Mouse (Mus musculus) adrenal gland, adult (tissue): ENCODE results near the gene Kars.

Experiments used
- DNase-seq, 2 experiments: peaks; one replicate each; pipeline ENCODE4 v3.0.0; 2022 to 2023; ENCODE audit warnings: low spot score in 1 of 2; ENCODE audit not compliant: inconsistent age in 2 of 2

Gene Kars

DNA sequence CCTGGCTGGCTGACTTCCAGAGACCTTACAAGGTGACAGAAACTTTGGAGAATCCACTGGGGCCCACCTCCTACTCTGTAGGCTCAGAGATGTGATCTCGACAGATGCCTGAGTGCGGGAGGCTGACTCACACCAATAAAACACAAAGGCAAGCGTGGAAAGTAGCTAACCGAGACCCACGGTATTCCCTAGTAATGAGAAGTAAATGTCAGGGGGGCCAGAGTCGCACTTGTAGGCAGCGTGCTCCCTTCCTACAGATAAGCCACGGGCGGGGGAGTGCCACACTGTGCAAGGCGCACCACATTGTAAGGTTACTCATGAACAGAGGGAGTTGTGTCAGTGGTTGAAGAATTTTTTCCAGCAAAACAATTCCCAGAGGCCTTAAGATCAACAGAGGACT lies 26.6 kb downstream of the Kars start:
- no peak for DNase-seq

DNA sequence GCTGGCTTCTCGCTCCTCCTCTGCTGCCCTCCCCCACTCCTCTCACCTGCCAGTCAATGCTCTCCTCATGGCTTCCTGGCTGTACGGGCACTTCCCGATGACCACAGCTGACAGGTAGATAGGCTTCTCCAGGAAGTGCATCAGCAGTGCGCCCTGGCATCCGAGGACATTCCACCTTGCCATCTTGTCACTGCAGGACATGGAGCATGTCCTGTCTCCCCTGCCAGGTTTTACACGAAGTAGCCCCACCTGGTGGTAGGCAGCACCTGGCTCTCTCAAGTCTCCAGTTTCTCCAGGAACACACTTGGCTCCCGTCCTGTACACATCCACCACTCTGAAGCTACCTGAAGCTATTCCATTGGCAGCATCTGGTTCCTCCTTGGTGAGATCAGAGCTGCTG lies 29.0 kb downstream of the Kars start:
- no peak for DNase-seq

DNA sequence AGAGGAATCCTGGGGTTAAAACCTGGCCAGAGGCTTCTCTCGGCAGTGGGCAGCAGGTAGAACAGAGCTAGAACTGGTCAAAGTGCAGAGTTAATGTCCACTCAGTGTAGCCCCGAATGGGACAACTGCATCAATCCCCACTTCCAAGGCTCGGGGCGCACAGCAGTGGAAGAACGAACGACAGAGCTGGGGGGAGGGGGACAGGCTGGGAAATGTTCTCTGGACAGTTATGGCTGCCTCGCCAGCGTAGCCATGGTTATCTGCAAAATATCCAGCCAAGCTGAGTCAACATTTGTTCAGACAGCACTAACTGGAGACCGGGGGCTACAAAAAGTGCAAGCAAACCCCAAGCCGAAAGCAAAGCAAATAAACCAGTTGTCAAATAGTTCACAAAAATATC lies 33.0 kb downstream of the Kars start:
- no peak for DNase-seq

DNA sequence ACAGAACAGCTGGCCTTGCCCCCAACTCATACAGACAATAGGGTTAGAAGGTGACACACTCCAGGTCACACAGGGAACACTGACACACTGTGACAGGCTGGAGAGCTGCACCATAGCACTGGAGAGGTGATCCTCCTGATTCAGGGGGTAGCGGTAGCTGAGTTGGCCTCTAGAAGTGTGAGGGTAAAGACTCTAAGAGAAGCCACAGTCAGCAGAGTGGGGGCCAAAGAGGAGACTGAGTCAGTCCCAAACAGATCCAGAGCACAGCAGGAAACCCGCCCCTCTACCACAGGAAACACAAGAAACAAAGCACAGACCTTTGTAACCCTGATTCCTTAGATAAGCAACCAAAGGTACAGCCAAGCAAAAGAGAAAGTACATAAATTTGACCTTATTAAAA lies 34.8 kb downstream of the Kars start:
- no peak for DNase-seq

DNA sequence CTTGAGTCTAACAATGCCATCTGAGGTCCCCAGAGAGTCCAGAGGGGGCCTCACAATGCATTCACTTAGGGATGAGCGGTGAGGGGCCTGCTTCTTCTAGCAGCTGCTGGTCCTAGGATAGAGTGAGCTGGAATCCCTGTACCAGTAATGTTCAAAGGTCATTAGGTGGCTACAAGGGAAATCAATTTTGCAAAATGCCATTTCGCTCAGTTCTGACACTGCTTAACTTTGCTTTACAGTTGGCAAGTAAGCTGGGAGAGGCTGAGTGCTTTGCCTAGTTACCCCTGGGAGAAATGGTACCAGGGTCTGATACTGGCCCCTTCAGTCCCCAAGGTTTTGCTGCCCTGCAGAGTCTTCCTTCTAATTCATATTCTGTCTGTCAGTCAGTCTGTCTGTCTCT lies 35.4 kb downstream of the Kars start:
- DNase-seq = no peak

DNA sequence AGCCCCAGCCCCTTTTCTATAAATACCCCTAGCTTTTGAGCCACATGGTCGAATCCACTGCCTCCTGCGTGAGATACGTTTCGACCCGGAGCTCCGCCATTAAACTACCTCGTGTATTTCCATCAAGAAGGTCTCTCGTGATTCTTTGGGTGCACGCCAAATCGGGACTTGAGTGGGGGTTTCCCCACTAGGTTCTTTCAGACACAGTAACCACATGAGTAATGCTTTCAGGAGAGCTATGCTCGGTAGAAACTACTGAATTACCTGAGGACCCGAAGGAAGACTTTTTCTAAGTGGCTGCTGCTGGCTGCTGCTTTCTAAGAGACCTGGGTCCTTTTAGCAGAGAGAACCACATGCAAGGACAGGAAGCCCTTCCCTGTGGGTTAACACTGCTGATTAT lies 37.0 kb downstream of the Kars start:
- no peak for DNase-seq

DNA sequence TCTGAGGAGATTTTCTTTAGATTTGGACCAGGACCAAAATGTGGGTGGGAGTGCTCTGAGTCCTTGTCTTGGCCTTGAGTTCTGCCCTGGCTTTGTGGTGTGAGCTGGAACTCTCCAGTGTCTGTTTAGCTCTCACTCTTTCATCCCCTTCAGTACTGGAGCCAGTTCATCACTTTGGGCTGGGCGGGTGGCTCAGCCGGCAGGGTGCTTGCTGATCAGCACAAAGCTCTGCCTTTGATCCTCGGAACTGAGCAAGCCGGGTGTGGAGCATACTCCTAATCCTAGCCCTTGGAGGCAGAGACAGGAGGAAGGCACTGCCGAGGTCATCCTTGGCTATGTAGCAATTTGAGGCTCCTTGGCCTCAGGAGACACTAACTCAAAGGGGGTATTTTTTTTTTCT lies 42.1 kb downstream of the Kars start:
- DNase-seq = no peak

DNA sequence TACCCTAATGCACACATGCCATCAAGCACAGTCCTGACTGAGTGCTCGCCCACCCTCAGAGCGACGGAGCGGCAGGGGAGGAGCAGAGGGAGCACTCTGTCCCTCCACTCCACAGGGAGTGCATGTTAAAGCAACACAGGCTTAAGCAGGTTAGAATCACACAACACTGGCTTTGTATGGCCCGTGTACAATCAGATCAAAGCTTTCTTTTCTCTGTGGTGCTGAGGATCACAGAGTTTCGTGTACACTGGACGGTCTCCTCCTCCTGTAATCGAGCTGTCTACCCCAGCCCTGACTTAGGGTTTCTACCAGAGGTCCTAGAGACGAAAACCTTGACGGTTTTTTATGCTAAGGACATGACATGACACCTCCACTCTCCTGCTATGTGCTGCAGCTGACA lies 42.6 kb downstream of the Kars start:
- DNase-seq = no peak

DNA sequence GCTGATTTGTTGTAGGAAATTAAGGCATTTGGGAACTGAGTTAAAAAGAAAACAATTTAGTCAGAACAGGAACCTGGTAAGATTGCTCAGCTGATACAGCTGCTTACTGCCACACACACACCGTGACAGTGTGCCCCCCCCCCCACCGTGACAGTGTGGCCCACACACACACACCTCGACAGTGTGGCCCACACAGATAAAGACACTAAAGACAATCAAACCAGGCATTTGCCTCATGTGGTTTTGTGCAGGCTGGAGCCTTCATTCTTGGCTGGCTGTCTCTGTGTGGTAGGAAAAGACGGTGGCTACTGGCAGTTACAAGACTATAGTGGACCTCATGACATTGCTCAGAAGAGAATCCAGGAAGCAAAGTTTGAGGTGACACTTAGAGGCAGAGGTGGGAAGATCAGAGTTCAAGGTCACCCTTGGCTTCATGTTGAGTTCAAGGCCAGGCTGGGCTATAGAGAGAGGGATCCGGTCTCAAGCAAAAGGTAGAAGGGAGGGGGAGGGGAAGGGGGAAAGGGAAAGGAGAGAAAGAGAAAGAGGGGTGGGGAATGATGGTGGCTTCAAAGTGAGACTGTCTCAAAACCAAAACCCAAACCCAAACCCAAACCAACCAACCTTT lies 43.8 kb downstream of the Kars start:
- no peak for DNase-seq

DNA sequence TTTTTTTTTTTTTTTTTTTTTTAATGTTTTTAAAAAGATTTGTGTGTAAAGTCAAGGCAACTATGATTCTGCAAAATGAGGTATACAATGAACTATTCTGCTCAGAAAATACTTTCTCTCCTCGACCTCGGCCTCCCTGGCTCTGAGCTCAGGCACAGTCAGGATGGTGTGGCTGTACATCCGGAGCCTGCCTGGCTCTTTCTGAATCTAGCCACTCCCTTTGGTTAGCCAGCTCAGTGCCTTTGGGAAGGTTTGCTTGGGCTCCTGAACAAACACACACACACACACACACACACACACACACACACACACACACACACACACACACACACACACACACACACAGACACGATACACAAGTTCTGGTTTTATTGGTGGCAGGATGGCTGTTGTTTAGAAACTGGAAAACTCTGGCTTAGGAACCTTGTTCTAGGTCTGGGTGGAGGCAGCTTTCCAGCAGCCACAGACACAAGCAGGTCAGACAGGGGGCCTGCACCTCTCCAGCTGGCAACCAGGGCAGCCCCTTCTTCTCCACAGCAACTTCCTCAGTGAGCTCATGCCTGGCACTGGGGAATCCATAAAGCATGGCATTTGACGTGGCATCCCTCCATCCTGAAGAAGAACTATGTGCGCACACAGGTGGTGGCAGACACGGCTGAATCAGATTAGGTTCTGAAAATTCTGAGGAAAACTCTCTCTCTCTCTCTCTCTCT lies 46.1 kb downstream of the Kars start:
- peak in 1 of 2 experiments; percentile 60 for DNase-seq

DNA sequence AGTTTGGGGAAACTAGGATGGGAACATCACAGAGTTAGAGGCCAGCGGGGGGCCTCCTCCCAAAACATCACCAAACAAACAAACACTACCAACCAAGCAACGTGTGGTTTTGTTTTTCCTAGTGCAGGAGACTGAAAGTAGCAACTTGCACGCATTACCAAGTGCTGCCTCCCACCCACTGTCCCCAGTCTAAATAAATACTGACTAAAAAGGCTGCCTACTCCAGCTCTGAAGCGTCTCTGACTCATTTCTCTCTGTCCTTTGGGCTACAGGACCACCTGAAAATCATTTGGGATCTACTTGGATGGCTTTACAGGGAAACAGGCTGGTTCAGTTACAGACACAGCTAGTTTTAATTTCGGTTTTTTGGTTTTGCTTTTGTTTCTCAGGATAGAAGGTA lies 46.8 kb downstream of the Kars start:
- no peak for DNase-seq

DNA sequence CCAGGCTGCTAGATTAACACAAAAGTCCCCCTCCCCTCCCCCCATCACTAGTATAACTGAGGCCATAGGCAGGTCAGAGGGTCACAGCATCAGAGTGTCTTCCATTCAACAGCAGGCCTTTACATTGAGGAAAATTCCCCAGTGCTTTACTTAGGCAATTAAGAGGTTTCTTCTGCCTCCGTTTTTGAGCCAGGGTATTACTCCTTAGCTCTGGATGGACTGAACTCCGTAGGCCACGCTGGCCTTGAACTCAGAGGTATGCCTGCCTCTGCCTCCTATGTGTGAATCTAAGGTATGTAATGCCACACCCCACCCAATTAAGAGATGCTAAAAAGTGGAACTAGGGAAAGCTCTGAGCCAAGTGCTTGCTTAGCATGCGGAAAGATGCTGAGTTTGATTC lies 47.6 kb downstream of the Kars start:
- no peak for DNase-seq

DNA sequence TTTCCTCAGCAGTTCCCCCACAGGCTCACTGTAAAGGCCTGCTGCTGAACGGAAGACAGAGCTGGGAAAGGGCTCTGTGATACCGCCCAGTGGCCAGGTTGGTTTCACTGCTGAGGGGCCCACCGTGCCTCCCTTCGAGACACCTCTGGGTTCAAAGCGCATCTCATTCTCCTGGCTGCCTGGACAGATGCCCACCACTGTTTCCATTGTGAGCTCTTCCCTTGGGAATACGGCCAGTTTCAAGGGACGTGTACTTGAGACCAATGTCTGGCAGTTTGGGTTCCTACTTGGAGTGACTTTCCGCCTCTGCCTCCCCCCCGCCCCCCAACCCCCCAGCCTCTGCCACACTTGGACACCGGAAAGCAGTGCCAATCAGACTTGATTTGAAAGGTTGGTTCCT lies 48.0 kb downstream of the Kars start:
- no peak for DNase-seq

DNA sequence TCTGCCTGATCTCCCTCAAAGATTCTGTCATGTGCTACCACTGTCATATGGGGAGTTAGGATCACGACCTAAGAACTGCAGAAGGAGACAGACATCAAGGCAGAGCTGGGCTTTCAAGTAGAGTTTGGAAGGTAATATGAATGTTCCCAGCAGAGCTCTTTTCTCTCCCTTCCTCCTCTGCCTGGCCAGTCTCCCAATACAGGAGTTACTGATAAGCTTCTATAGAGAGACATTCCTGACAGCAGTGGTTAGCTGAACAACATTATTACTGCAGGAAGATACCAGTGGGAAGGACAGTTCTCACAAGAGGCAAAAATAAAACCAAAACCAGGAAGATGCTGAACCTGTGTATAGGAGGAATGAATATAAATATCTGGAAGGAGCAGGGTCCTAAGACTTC lies 48.5 kb downstream of the Kars start:
- no peak for DNase-seq

DNA sequence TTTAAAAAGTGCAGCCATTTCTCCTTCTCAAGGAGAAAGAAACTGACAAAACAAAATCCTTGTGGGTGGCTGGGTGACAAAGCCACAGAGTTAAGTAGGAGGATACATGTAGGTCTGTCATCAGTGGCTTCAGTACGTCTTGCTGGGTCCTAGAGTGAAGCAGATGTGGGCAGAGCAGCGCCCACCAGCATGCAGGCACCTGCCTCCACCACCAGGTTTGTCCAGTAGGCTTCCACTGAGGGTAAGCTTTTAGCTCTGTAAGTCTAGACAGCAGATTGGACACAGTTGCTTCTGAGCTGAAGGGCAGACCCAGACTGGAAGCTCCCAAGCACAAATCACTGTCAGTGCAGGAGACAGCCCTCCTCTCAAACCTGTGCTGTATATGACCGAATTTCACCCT lies 49.8 kb downstream of the Kars start:
- no peak for DNase-seq

DNA sequence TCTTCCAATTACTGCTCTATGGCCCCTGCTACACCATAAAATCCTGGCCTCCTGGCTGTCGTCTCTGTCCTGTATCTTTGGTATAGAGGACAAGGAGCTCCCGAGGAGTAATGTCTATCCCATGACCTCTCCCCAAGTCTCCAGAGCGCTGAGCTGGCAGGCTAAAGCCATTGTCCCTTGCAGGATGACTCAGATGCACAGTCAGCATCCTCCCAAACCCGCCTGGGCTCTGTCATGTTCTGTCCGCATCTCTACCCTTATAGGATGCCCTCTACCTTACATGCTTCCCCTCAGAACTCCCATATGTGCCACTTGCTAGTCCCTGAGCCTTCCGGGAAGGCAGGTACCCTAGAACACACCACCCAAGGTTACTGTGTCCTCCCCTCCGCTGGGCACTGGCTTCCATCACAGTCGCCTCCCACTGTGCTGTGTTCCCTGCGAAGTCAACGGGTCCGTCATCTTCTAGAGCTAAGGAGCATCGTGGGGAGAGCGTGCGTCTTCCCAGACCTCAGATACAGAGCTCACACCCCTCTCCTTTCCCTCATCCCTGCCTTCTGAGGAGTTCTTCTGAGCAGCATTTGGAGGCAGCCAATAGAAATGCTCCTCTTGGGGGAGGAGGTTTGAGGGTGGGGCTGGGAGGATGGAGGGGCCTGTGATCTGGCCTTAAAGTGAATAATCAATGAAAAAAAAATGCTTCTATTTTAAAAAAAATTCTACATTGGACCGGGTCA lies 50.4 kb downstream of the Kars start:
- no peak for DNase-seq

DNA sequence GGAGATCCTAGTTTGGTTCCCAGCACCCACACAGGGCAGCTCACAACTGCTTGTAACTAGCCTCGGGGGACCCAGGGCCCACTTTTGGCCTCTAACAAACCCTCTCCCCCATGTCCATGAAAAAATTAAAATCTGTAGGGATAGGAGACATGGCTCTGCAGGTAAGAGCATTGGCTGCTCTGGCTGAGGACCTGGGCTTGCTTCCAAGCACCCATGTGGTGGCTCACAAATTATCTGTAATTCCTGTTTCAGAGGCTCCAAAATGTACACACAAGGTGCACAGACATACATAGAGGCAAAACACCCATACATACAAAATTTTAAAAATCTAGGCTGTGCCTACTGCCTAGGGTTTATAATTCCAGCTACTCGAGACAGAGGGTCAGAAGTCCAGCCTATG lies 53.9 kb downstream of the Kars start:
- DNase-seq = no peak

DNA sequence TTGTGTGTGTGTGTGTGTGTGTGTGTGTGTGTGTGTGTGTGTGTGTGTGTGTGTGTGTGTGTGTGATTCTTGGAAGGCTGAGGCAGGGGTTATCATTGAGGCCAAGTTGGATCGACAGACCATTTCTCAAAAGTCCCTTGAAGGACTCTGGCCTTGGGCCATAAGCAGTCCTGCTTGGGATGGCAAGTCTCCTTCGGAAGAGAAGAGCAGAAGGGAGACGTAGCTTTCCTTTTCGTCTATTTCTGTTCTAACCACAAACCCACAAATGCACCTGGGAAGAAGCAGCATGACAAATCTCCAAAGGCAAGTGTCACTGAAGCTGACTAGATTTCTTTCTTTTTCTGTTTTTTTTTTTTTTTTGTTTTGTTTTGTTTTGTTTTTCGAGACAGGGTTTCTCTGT lies 55.2 kb downstream of the Kars start:
- no peak for DNase-seq

DNA sequence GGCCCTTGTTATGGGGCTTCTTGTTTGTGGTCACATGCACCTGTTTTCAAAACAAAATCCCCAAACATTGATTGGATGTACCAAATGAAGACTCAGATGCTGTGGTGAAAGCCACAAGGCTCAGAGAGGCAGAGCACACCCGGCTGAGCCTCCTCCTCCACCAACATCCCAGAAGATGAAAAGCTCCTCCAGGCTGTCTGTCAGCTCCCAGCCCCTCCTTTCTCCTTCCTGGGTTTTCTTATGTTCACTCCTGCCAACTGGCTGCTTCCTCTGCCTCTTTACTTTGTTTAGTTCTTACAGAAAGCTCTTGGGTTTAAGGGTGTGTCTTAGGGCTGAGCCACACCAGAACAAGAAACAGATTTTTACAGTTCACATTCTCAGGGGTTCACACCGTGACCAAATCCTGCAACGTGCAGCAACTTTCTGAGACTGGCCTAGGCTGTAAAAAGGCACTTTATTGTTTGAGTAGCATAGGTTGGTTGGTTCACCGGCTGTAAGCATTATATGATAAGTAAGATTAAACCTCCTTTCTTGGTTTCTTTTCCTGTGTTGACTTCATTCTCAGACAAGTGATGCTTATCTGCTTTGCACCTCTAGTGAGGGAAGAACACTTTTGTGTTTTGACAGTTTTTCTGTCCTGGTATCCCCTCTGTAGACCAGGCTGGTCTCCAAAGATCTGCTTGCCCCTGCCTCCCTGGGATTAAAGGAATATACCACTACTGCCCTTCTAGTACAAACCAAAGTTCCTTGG lies 56.1 kb downstream of the Kars start:
- DNase-seq = no peak

DNA sequence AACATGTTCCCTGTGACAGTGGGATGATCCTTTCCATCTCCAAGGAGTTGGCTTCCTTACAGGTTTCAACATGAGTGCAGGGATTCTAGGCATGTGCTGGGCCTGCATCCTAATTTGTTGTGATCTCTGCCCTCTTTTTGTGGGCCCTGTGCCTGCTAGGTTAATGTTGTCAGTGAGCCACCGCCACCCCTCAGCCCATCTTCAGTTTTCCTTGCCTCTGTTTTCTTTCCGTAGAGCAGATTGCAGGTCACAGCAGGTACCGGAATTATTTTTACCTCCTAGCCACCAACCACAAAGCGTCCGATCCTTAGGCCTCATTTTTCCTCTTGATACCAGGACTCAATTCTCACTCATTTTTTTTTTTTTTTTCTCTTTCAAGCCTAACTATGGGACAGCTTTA lies 59.2 kb downstream of the Kars start:
- DNase-seq = no peak

DNA sequence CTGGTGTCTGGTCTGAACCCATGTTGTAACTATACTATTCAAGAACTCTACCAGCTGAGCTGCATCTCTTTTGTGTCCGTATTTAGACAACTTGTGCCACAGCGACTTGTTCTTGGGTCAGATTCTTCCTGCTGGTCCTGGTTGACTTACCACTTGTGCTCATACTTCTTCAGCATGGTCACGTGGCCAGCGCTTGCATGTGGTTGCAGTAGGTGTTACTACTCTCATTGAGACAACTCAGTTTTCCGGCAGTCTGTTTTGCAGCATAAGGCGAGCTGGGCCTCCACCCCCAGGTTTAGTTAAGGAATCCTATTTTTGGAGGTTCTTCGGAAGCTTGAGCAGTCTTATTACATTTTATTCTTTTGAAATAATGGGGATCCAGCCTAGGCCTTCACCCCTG lies 59.8 kb downstream of the Kars start:
- no peak for DNase-seq

DNA sequence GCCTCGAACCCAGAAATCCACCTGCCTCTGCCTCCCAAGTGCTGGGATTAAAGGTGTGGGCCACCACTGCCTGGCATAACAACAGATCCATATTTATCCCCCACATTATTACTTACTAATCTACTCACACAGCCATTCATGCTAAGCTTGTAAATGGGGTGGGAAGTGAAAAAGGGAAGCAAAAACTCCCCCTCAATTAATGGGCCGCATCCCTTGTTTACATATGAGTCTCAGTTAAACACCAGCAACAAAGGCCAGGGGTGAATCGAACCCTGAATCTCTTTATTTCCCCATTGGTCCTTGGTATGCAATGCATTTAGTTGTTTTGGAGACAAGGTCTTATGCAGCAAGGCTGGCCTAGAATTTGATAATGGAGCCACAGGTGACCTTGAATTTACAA lies 60.3 kb downstream of the Kars start:
- DNase-seq = no peak
